Mouse (Mus musculus): ENCODE measurements around the gene Tk1. TPM values are rescaled to one million over a fixed set of nuclear protein-coding genes. Genes with fewer than 3 reads are reported as not detected.
"Not testable (repeated sequence)": the region's sequence is repeated elsewhere in the genome, so short reads cannot be mapped to it uniquely, and the experiment has no call there.

The Tk1 gene
- polyA plus RNA-seq, 1 experiment, result 17.8 TPM

- Histone ChIP-seq H3K9me3 (ENCODE audit: control insufficient read depth, low read length) (no peaks in the 10 kb centered on the region), H3K4me1 (ENCODE audit: control insufficient read depth) (peaks cover 85% of the 10 kb centered on the region), H3K4me3 (replicated peaks) (no peak overlapping the region), H3K36me3 (ENCODE audit: control insufficient read depth) (peaks cover 100% of the 10 kb centered on the region), H3K27me3 (ENCODE audit: control insufficient read depth) (no peaks in the 10 kb centered on the region)
- TF ChIP-seq TAL1 (IDR thresholded peaks at IDR 0.05; ENCODE audit: low read length), result no peak
- TF ChIP-seq GATA1 (IDR thresholded peaks at IDR 0.05; ENCODE audit: low read length), result no peak
Observed at GRCm38 (mm10) chr11:117819095-117819494, 6.8 kb downstream of the Tk1 start.

GRCm38 (mm10) chr11:117816389-117816996 is 9.4 kb downstream of the Tk1 start:
- Histone ChIP-seq H3K27me3 (ENCODE audit: control insufficient read depth) (no peaks in the 10 kb centered on the region), H3K9me3 (ENCODE audit: control insufficient read depth, low read length) (no peaks in the 10 kb centered on the region), H3K4me1 (ENCODE audit: control insufficient read depth) (peaks cover 82% of the 10 kb centered on the region), H3K36me3 (ENCODE audit: control insufficient read depth) (peaks cover 100% of the 10 kb centered on the region), H3K4me3 (replicated peaks) (no peak overlapping the region)
- TF ChIP-seq GATA1 (IDR thresholded peaks at IDR 0.05; ENCODE audit: low read length), result no peak
- no peak for TF ChIP-seq TAL1 (IDR thresholded peaks at IDR 0.05; ENCODE audit: low read length)

- not testable (repeated sequence) for H3K4me3 ChIP-seq (replicated peaks); H3K9me3 ChIP-seq (ENCODE audit: control insufficient read depth, low read length); H3K27me3 ChIP-seq (ENCODE audit: control insufficient read depth)
- Histone ChIP-seq H3K36me3 (ENCODE audit: control insufficient read depth) (peaks cover 100% of the 10 kb centered on the region), H3K4me1 (ENCODE audit: control insufficient read depth) (peaks cover 82% of the 10 kb centered on the region)
Observed at GRCm38 (mm10) chr11:117815850-117816249, 10.0 kb downstream of the Tk1 start.

- no peak for TF ChIP-seq GATA1 (IDR thresholded peaks at IDR 0.05; ENCODE audit: low read length)
- TF ChIP-seq TAL1 (IDR thresholded peaks at IDR 0.05; ENCODE audit: low read length), result no peak
- H3K27me3 ChIP-seq (ENCODE audit: control insufficient read depth), result no peaks in the 10 kb centered on the region
- H3K9me3 ChIP-seq (ENCODE audit: control insufficient read depth, low read length), result no peaks in the 10 kb centered on the region
- peaks cover 100% of the 10 kb centered on the region for H3K36me3 ChIP-seq (ENCODE audit: control insufficient read depth)
- peaks cover 86% of the 10 kb centered on the region for H3K4me1 ChIP-seq (ENCODE audit: control insufficient read depth)
- no peak overlapping the region for H3K4me3 ChIP-seq (replicated peaks)
Observed at GRCm38 (mm10) chr11:117814704-117815366, 11.1 kb downstream of the Tk1 start.

- TF ChIP-seq GATA1 (IDR thresholded peaks at IDR 0.05; ENCODE audit: low read length) (no peak), TAL1 (IDR thresholded peaks at IDR 0.05; ENCODE audit: low read length) (no peak)
- Histone ChIP-seq H3K27me3 (ENCODE audit: control insufficient read depth) (no peaks in the 10 kb centered on the region), H3K9me3 (ENCODE audit: control insufficient read depth, low read length) (no peaks in the 10 kb centered on the region), H3K36me3 (ENCODE audit: control insufficient read depth) (peaks cover 100% of the 10 kb centered on the region), H3K4me1 (ENCODE audit: control insufficient read depth) (peaks cover 86% of the 10 kb centered on the region), H3K4me3 (replicated peaks) (no peak overlapping the region)
Observed at GRCm38 (mm10) chr11:117813867-117814266, 12.0 kb downstream of the Tk1 start.

GRCm38 (mm10) chr11:117810401-117811046 is 15.4 kb downstream of the Tk1 start:
- no peak for TF ChIP-seq TAL1 (IDR thresholded peaks at IDR 0.05; ENCODE audit: low read length)
- no peak for TF ChIP-seq GATA1 (IDR thresholded peaks at IDR 0.05; ENCODE audit: low read length)

GRCm38 (mm10) chr11:117809407-117810311 is 16.2 kb downstream of the Tk1 start, which contains the start of the genes Gm20708 and Syngr2:
TSS of gene Gm20708 (plus strand) at chr11:117809668.
TSS of gene Syngr2 (plus strand) at chr11:117809668.
- peaks cover 100% of the 10 kb centered on the region for H3K36me3 ChIP-seq (ENCODE audit: control insufficient read depth)
- H3K4me3 ChIP-seq (replicated peaks), result peak within 1 kb of the TSS; percentile 77
- peaks cover 91% of the 10 kb centered on the region for H3K4me1 ChIP-seq (ENCODE audit: control insufficient read depth)
- TF ChIP-seq TAL1 (IDR thresholded peaks at IDR 0.05; ENCODE audit: low read length), result no peak
- no peak for TF ChIP-seq GATA1 (IDR thresholded peaks at IDR 0.05; ENCODE audit: low read length)
- H3K27me3 ChIP-seq (ENCODE audit: control insufficient read depth), result no peaks in the 10 kb centered on the region; the same call in 1 of the 2 replicates
- no peaks in the 10 kb centered on the region for H3K9me3 ChIP-seq (ENCODE audit: control insufficient read depth, low read length)

More at GRCm38 (mm10) chr11:117810401-117811046, 15.4 kb downstream of the Tk1 start:
- Histone ChIP-seq H3K4me1 (ENCODE audit: control insufficient read depth) (peaks cover 90% of the 10 kb centered on the region), H3K4me3 (replicated peaks) (peak overlapping the region; percentile 77), H3K27me3 (ENCODE audit: control insufficient read depth) (no peaks in the 10 kb centered on the region; the same call in 1 of the 2 replicates), H3K9me3 (ENCODE audit: control insufficient read depth, low read length) (no peaks in the 10 kb centered on the region), H3K36me3 (ENCODE audit: control insufficient read depth) (peaks cover 100% of the 10 kb centered on the region)

- Histone ChIP-seq H3K4me1 (ENCODE audit: control insufficient read depth) (peaks cover 91% of the 10 kb centered on the region), H3K9me3 (ENCODE audit: control insufficient read depth, low read length) (no peaks in the 10 kb centered on the region), H3K4me3 (replicated peaks) (no peak overlapping the region), H3K27me3 (ENCODE audit: control insufficient read depth) (no peaks in the 10 kb centered on the region; the same call in 1 of the 2 replicates), H3K36me3 (ENCODE audit: control insufficient read depth) (peaks cover 100% of the 10 kb centered on the region)
- no peak for TF ChIP-seq TAL1 (IDR thresholded peaks at IDR 0.05; ENCODE audit: low read length)
Observed at GRCm38 (mm10) chr11:117806781-117807180, 19.1 kb downstream of the Tk1 start.

Measured in erythroblast, embryonic 14.5 days (primary cell).